Mouse (Mus musculus) liver, embryonic 11.5 days (tissue): ENCODE measurements around the gene Tmem135. TPM values are rescaled to one million over a fixed set of nuclear protein-coding genes. Genes with fewer than 3 reads are reported as not detected.

Experiments
- ATAC-seq: fragments of 200-750 bp; cut with Nextera tagmentation; replicated peaks from 2 replicates; pipeline ENCODE4 v1.8.0; 2017; ENCODE audit warnings: moderate number of reproducible peaks, mild to moderate bottlenecking, moderate TSS enrichment, moderate library complexity; ENCODE audit not compliant: low FRiP score
- DNase-seq: peaks from one replicate; pipeline ENCODE4 v3.0.0-alpha.2; 2017; ENCODE audit warnings: low spot score
- H3K27ac ChIP-seq: fragments of 300-500 bp; sonication (generic); 2 replicates; pipeline ENCODE4 v1.5.1; 2014; ENCODE audit warnings: mild to moderate bottlenecking, low read depth, low read length, control low read depth
- H3K27me3 ChIP-seq: fragments of 300-500 bp; sonication (generic); replicated peaks from 2 replicates; pipeline ENCODE4 v1.6.1; 2014; ENCODE audit warnings: low read length, mixed read lengths; ENCODE audit not compliant: control insufficient read depth, insufficient read depth
- H3K36me3 ChIP-seq: fragments of 300-500 bp; sonication (generic); 2 replicates; pipeline ENCODE4 v1.6.1; 2014; ENCODE audit warnings: mild to moderate bottlenecking, low read length, moderate library complexity, mixed read lengths; ENCODE audit not compliant: control insufficient read depth, insufficient read depth
- H3K4me1 ChIP-seq: fragments of 300-500 bp; sonication (generic); replicated peaks from 2 replicates; pipeline ENCODE4 v1.6.1; 2014; ENCODE audit warnings: low read length, mixed read lengths; ENCODE audit not compliant: control insufficient read depth, insufficient read depth
- H3K4me2 ChIP-seq: fragments of 300-500 bp; sonication (generic); 2 replicates; pipeline ENCODE4 v1.6.1; 2014; ENCODE audit warnings: mild to moderate bottlenecking, control low read depth, moderate library complexity
- H3K4me3 ChIP-seq: fragments of 300-500 bp; sonication (generic); 2 replicates; pipeline ENCODE4 v1.5.1; 2014; ENCODE audit warnings: low read depth, low read length, control low read depth
- H3K9ac ChIP-seq: fragments of 300-500 bp; sonication (generic); 2 replicates; pipeline ENCODE4 v1.6.1; 2014; ENCODE audit warnings: low read depth, low read length, control low read depth
- H3K9me3 ChIP-seq: fragments of 300-500 bp; sonication (generic); 2 replicates; pipeline ENCODE4 v1.6.1; 2016; ENCODE audit warnings: low read length, inconsistent platforms, mixed read lengths; ENCODE audit not compliant: control insufficient read depth
- WGBS: fragments of 180-500 bp; shearing (Covaris S2); extraction: QIAGEN DNeasy Blood & Tissue Kit; methylation state at CpG from one replicate; pipeline ENCODE4 v1.1.7; 2014; 5-methylcytosine and 5-hydroxymethylcytosine counted together
- polyA plus RNA-seq: library from polyadenylated mRNA; unstranded; fragments of >200 nt; fragmentation: Nextera tagmentation; extraction: Ambion mirVana; gene quantifications from 2 replicates; pipeline ENCODE4 v1.2.1, GENCODE M21; 2014

Gene Tmem135
- polyA plus RNA-seq, 1 experiment from 2014 or later = 28.9 TPM

GRCm38 (mm10) chr7:89423194-89423593 is 19.2 kb upstream of the Tmem135 start:
- no peaks in the 10 kb centered on the region for H3K9me3 ChIP-seq
- no peak overlapping the region for H3K27ac ChIP-seq
- H3K36me3 ChIP-seq = no peaks in the 10 kb centered on the region
- no peak overlapping the region for H3K4me3 ChIP-seq
- ATAC-seq = peak; percentile 42
- DNase-seq = no peak
- H3K4me1 ChIP-seq = peaks cover 4% of the 10 kb centered on the region; the same call in 1 of the 2 replicates
- no peak overlapping the region for H3K9ac ChIP-seq
- H3K4me2 ChIP-seq = no peak overlapping the region
- H3K27me3 ChIP-seq = no peaks in the 10 kb centered on the region
- 19% methylated on average over 5 of the region's 5 CpGs for WGBS

GRCm38 (mm10) chr7:89422650-89423049 is 18.6 kb upstream of the Tmem135 start:
- Histone ChIP-seq H3K4me3 (no peak overlapping the region), H3K4me1 (peaks cover 4% of the 10 kb centered on the region; the same call in 1 of the 2 replicates), H3K9me3 (no peaks in the 10 kb centered on the region), H3K27ac (no peak overlapping the region), H3K9ac (no peak overlapping the region), H3K27me3 (no peaks in the 10 kb centered on the region), H3K36me3 (no peaks in the 10 kb centered on the region), H3K4me2 (no peak overlapping the region)
- WGBS = 48% methylated on average over 8 of the region's 8 CpGs
- DNase-seq = no peak
- ATAC-seq = no peak

GRCm38 (mm10) chr7:89421294-89421693 is 17.3 kb upstream of the Tmem135 start:
- Histone ChIP-seq H3K9ac (no peak overlapping the region), H3K9me3 (no peaks in the 10 kb centered on the region), H3K27me3 (no peaks in the 10 kb centered on the region), H3K4me2 (no peak overlapping the region), H3K4me3 (no peak overlapping the region), H3K4me1 (peaks cover 4% of the 10 kb centered on the region; the same call in 1 of the 2 replicates), H3K36me3 (no peaks in the 10 kb centered on the region), H3K27ac (no peak overlapping the region)
- 90% methylated on average over 5 of the region's 5 CpGs for WGBS
- no peak for ATAC-seq
- DNase-seq = no peak

GRCm38 (mm10) chr7:89418917-89419679 is 15.1 kb upstream of the Tmem135 start:
- H3K27me3 ChIP-seq = no peaks in the 10 kb centered on the region
- 52% methylated on average over 3 of the region's 3 CpGs for WGBS
- no peaks in the 10 kb centered on the region for H3K9me3 ChIP-seq
- no peaks in the 10 kb centered on the region for H3K36me3 ChIP-seq
- no peak overlapping the region for H3K4me3 ChIP-seq
- H3K27ac ChIP-seq = no peak overlapping the region
- no peak for DNase-seq
- H3K4me2 ChIP-seq = no peak overlapping the region
- ATAC-seq = no peak
- H3K4me1 ChIP-seq = peaks cover 4% of the 10 kb centered on the region; the same call in 1 of the 2 replicates
- no peak overlapping the region for H3K9ac ChIP-seq

- DNase-seq (no peak), ATAC-seq (no peak)
- Histone ChIP-seq H3K4me2 (no peak overlapping the region), H3K27me3 (no peaks in the 10 kb centered on the region), H3K9ac (no peak overlapping the region), H3K36me3 (no peaks in the 10 kb centered on the region), H3K4me1 (peaks cover 4% of the 10 kb centered on the region; the same call in 1 of the 2 replicates), H3K4me3 (no peak overlapping the region), H3K9me3 (no peaks in the 10 kb centered on the region), H3K27ac (no peak overlapping the region)
- WGBS = 59% methylated on average over 8 of the region's 8 CpGs
These were observed 14.2 kb upstream of the Tmem135 start for GRCm38 (mm10) chr7:89418127-89418653.

- Histone ChIP-seq H3K4me1 (no peaks in the 10 kb centered on the region; the same call in 1 of the 2 replicates), H3K27me3 (no peaks in the 10 kb centered on the region), H3K27ac (no peak overlapping the region), H3K9ac (no peak overlapping the region), H3K9me3 (no peaks in the 10 kb centered on the region), H3K36me3 (no peaks in the 10 kb centered on the region), H3K4me2 (no peak overlapping the region), H3K4me3 (no peak overlapping the region)
- DNase-seq (no peak), ATAC-seq (no peak)
- WGBS = 58% methylated on average over 2 of the region's 2 CpGs
These were observed 13.7 kb upstream of the Tmem135 start for GRCm38 (mm10) chr7:89417707-89418106.

- no peak overlapping the region for H3K9ac ChIP-seq
- H3K27me3 ChIP-seq = no peaks in the 10 kb centered on the region
- ATAC-seq = no peak
- H3K4me1 ChIP-seq = no peaks in the 10 kb centered on the region; the same call in none of the 2 replicates
- 0 out of 2 replicates have a peak, but pooled peaks cover 2% of the 10 kb centered on the region for H3K36me3 ChIP-seq
- no peak overlapping the region for H3K4me2 ChIP-seq
- DNase-seq = no peak
- no peak overlapping the region for H3K27ac ChIP-seq
- WGBS = 50% methylated on average over 4 of the region's 4 CpGs
- H3K9me3 ChIP-seq = no peaks in the 10 kb centered on the region
- H3K4me3 ChIP-seq = no peak overlapping the region
These were observed 12.0 kb upstream of the Tmem135 start for GRCm38 (mm10) chr7:89416027-89416426.

- peaks cover 4% of the 10 kb centered on the region for H3K4me1 ChIP-seq
- no peaks in the 10 kb centered on the region for H3K9me3 ChIP-seq
- peaks cover 7% of the 10 kb centered on the region; the same call in 1 of the 2 replicates for H3K36me3 ChIP-seq
- ATAC-seq (no peak), DNase-seq (no peak)
- H3K27me3 ChIP-seq = no peaks in the 10 kb centered on the region
- no peak overlapping the region for H3K4me2 ChIP-seq
- H3K9ac ChIP-seq = no peak overlapping the region
- H3K4me3 ChIP-seq = no peak overlapping the region
- H3K27ac ChIP-seq = no peak overlapping the region
- WGBS = 75% methylated on average over 7 of the region's 7 CpGs
These were observed 8.1 kb upstream of the Tmem135 start for GRCm38 (mm10) chr7:89412094-89412493.

GRCm38 (mm10) chr7:89411346-89411745 is 7.3 kb upstream of the Tmem135 start:
- Histone ChIP-seq H3K27ac (no peak overlapping the region), H3K27me3 (no peaks in the 10 kb centered on the region), H3K9me3 (no peaks in the 10 kb centered on the region), H3K36me3 (peaks cover 7% of the 10 kb centered on the region; the same call in 1 of the 2 replicates), H3K4me3 (no peak overlapping the region), H3K4me2 (no peak overlapping the region), H3K9ac (no peak overlapping the region), H3K4me1 (peaks cover 4% of the 10 kb centered on the region)
- WGBS = 59% methylated on average over 3 of the region's 3 CpGs
- DNase-seq = no peak
- no peak for ATAC-seq
